Mouse (Mus musculus) bone marrow, adult 2 months (tissue): ENCODE data around the gene Uqcc3.

Experiments used
- CTCF ChIP-seq: fragments of 200-500 bp; IDR thresholded peaks from 2 replicates; pipeline ENCODE4 v1.5.1; 2011; ENCODE audit warnings: low read length, control low read depth; ENCODE audit not compliant: control insufficient read depth, insufficient read depth
- POLR2A ChIP-seq: fragments of 200-500 bp; IDR thresholded peaks from 2 replicates; pipeline ENCODE4 v1.6.1; 2011; ENCODE audit warnings: low read depth, mild to moderate bottlenecking, control low read depth, low read length, borderline replicate concordance; ENCODE audit not compliant: control insufficient read depth

DNA sequence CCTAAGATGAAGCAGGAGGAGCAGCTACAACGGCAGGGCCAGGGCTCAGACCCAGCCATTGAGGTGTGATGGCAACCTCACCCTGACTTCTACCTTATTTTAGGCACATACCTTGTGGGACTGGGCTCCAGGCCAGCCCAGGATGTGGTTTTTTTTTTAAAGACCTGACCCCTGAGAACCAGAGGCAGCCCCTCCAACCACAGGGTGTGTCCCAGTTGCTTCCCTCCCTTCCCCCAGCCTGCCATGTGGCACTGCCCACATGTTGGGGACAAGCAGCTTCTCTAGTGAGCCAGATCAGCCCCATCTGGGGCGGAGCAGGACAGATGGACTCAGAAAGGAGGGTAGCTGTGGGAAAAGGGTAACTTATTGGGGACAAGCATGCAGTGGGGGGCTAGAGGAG lies 46.0 kb upstream of the Uqcc3 start:
- TF ChIP-seq CTCF = no peak
- no peak for TF ChIP-seq POLR2A
